Mouse (Mus musculus) midbrain, embryonic 12.5 days (tissue): ENCODE measurements around the gene Dcst1. TPM values are rescaled to one million over a fixed set of nuclear protein-coding genes. Genes with fewer than 3 reads are reported as not detected.

Experiments
- ATAC-seq: fragments of 200-750 bp; cut with Nextera tagmentation; 2 replicates; pipeline ENCODE4 v1.8.0; 2017; ENCODE audit warnings: low read depth, moderate TSS enrichment, moderate library complexity; ENCODE audit not compliant: low FRiP score
- H3K27ac ChIP-seq: fragments of 300-500 bp; sonication (generic); replicated peaks from 2 replicates; pipeline ENCODE4 v1.5.1; 2016; ENCODE audit warnings: mild to moderate bottlenecking
- H3K27me3 ChIP-seq: fragments of 300-500 bp; sonication (generic); 2 replicates; pipeline ENCODE4 v1.6.1; 2016; ENCODE audit warnings: mild to moderate bottlenecking
- H3K36me3 ChIP-seq: fragments of 300-500 bp; sonication (generic); 2 replicates; pipeline ENCODE4 v1.6.1; 2016
- H3K4me1 ChIP-seq: fragments of 300-500 bp; sonication (generic); 2 replicates; pipeline ENCODE4 v1.6.1; 2016
- H3K4me2 ChIP-seq: fragments of 300-500 bp; sonication (generic); replicated peaks from 2 replicates; pipeline ENCODE4 v1.6.1; 2016; ENCODE audit warnings: mild to moderate bottlenecking, moderate library complexity
- H3K4me3 ChIP-seq: fragments of 300-500 bp; sonication (generic); 2 replicates; pipeline ENCODE4 v1.5.1; 2016; ENCODE audit warnings: mild to moderate bottlenecking
- H3K9ac ChIP-seq: fragments of 300-500 bp; sonication (generic); replicated peaks from 2 replicates; pipeline ENCODE4 v1.6.1; 2016; ENCODE audit warnings: mild to moderate bottlenecking, moderate library complexity
- H3K9me3 ChIP-seq: fragments of 300-500 bp; sonication (generic); 2 replicates; pipeline ENCODE4 v1.6.1; 2016; ENCODE audit warnings: mild to moderate bottlenecking
- WGBS: fragments of 180-500 bp; shearing (Covaris S2); methylation state at CpG from one replicate; pipeline ENCODE4 v1.1.7; 2016; 5-methylcytosine and 5-hydroxymethylcytosine counted together
- polyA plus RNA-seq: library from polyadenylated mRNA; unstranded; fragments of >200 nt; fragmentation: Nextera tagmentation; extraction: Ambion mirVana; gene quantifications from 2 replicates; pipeline ENCODE4 v1.2.1, GENCODE M21; 2016

Dcst1 gene
- polyA plus RNA-seq, 1 experiment from 2014 or later = 0.20 TPM

DNA sequence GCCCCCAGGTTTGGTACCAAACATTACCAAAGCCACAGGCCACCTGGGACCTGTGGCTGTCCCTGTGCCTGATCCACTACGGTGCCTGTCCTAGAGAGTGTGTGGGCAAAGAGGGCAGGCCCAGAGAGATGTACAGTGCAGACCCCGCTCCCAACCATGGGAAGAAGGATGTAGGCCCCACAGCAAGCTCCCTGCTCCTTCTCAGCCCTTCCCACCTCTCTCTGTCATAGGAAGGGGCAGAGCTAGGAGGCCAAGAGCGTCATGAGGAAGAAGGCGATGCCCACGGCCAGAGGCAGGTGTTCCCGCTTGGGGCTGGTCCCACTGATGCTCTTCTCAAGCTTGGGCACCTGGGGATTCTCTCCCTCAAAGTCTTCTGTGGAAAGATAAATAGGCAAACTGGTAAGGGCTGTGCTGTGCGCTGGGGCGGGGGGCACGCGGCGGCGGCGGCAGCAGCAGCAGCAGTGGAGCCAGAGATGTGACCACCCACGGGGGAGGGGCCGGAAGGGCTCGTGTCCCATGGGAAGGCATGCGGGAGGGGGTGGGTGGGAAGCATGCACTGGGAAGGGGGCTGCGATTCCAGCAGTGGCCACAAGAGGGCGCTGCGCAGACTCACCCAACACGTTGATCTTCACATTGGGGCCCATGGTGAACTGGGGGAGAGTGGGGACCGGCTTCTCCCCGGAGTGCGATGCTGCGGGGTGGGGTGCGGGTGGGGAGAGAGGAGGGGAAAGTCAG is 49.7 kb downstream of the Dcst1 start:
- no peaks in the 10 kb centered on the region for H3K36me3 ChIP-seq
- H3K9me3 ChIP-seq = no peaks in the 10 kb centered on the region
- 5% methylated on average over 26 of the region's 26 CpGs for WGBS
- H3K27me3 ChIP-seq = peaks cover 58% of the 10 kb centered on the region
- H3K27ac ChIP-seq = no peak overlapping the region
- peaks cover 44% of the 10 kb centered on the region for H3K4me1 ChIP-seq
- H3K4me3 ChIP-seq = peak overlapping the region; percentile 36
- H3K9ac ChIP-seq = peak overlapping the region; percentile 42; the same call in 1 of the 2 replicates
- ATAC-seq = peak; percentile 34
- H3K4me2 ChIP-seq = peak overlapping the region; percentile 60

GRCm38 (mm10) chr3:89314791-89315190 is 50.3 kb downstream of the Dcst1 start:
- Histone ChIP-seq H3K4me1 (peaks cover 39% of the 10 kb centered on the region), H3K36me3 (no peaks in the 10 kb centered on the region), H3K27me3 (peaks cover 53% of the 10 kb centered on the region), H3K27ac (no peak overlapping the region), H3K9me3 (no peaks in the 10 kb centered on the region), H3K4me3 (no peak overlapping the region), H3K4me2 (peak overlapping the region; percentile 60), H3K9ac (no peak overlapping the region)
- 38% methylated on average over 2 of the region's 2 CpGs for WGBS
- ATAC-seq = no peak

DNA sequence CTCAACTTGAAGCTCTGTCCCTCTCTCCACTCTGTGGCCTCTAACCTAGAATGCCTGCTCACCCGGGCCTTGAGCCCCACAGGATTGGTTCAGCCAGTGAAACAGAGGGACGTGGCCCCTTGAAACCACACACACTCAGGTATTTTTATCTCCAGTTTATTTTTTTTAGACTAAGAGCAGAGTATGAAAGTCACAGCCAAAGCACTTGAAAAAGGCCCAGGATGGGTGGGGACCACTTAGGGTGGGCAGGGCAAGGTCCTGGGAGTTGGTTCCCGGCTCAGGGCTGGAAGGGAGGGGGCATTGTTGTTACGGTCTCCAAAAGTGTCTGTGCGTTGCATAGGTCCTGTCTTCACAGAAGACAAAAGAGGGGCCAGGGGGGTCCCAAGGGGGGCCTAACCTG is 50.7 kb downstream of the Dcst1 start:
- no peak for ATAC-seq
- peaks cover 35% of the 10 kb centered on the region for H3K4me1 ChIP-seq
- peaks cover 48% of the 10 kb centered on the region for H3K27me3 ChIP-seq
- H3K4me2 ChIP-seq = no peak overlapping the region
- no peaks in the 10 kb centered on the region for H3K9me3 ChIP-seq
- H3K4me3 ChIP-seq = no peak overlapping the region
- H3K27ac ChIP-seq = no peak overlapping the region
- H3K36me3 ChIP-seq = no peaks in the 10 kb centered on the region
- 77% methylated on average over 5 of the region's 5 CpGs for WGBS
- no peak overlapping the region for H3K9ac ChIP-seq

DNA sequence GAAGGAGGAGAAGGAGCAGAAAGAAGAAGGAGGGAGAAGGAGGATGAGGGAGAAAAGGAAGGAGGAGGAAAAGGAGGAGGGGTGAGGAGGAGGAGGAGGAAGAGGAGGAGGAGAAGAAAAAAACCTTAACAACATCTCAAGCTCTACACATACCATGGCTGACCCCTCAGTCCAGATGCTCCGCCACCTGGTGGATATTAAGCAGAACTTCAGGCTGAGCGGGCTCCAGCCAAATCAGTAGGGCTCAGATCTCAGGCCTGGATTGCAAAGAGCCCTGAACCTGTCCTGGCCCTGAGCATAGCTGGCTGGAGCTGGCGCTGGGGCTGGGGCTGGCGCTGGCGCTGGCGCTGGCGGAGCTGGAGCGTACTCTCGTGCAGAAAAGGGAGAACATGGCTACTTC is 57.0 kb downstream of the Dcst1 start:
- Histone ChIP-seq H3K4me3 (no peak overlapping the region), H3K27ac (no peak overlapping the region), H3K9ac (no peak overlapping the region; the same call in 1 of the 2 replicates), H3K4me2 (no peak overlapping the region), H3K36me3 (no peaks in the 10 kb centered on the region), H3K4me1 (no peaks in the 10 kb centered on the region), H3K27me3 (peaks cover 4% of the 10 kb centered on the region; the same call in 1 of the 2 replicates), H3K9me3 (no peaks in the 10 kb centered on the region)
- 3% methylated on average over 9 of the region's 9 CpGs for WGBS
- ATAC-seq = peak; percentile 82; the same call in 1 of the 2 replicates

DNA sequence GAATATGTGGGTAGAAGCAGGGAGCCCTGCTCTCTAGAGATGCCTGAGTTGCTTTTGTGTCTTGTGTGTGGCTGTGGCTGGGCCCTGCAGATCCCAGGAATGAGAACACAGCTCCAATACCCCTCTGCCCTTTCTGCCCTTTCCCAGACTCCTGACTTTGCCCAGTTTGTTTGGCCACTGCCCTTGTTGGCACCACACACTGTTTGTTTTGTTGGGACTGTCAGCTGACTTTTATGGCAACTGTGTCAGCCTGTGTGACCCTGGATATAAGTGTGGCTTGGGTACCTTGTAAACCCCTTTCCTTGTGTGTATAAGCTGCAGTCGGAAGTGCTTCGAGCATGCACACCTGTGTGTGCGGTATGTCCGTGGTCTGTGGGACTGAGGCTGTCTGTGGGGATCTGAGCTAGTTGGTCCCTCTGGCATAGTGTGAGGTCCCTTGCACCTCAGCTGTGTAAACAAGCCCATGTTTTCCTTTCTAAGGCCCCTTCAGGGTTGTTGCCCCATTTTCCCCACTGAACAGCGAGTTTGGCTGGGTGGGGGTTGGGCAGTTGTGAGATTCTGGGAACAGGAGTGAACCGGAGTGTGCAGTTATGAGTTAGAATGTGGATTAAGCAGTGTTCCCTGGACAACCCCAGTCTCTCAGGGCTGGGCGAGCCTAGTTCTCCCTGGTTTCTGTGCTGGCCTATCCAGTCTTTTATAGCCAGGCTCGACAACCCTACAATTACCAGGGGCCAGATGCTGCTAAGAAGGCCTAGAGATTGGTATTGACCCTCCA is 59.3 kb downstream of the Dcst1 start:
- Histone ChIP-seq H3K4me2 (no peak overlapping the region), H3K27ac (no peak overlapping the region), H3K9ac (no peak overlapping the region), H3K27me3 (peaks cover 4% of the 10 kb centered on the region), H3K9me3 (no peaks in the 10 kb centered on the region), H3K4me3 (no peak overlapping the region), H3K4me1 (no peaks in the 10 kb centered on the region), H3K36me3 (no peaks in the 10 kb centered on the region)
- no peak for ATAC-seq
- 72% methylated on average over 8 of the region's 8 CpGs for WGBS

GRCm38 (mm10) chr3:89305105-89305504 is 59.9 kb downstream of the Dcst1 start:
- no peaks in the 10 kb centered on the region for H3K36me3 ChIP-seq
- WGBS = 66% methylated on average over 4 of the region's 4 CpGs
- peaks cover 8% of the 10 kb centered on the region for H3K27me3 ChIP-seq
- H3K9me3 ChIP-seq = no peaks in the 10 kb centered on the region
- ATAC-seq = no peak
- H3K4me2 ChIP-seq = no peak overlapping the region
- H3K4me3 ChIP-seq = no peak overlapping the region
- H3K4me1 ChIP-seq = no peaks in the 10 kb centered on the region
- no peak overlapping the region for H3K27ac ChIP-seq
- H3K9ac ChIP-seq = no peak overlapping the region

DNA sequence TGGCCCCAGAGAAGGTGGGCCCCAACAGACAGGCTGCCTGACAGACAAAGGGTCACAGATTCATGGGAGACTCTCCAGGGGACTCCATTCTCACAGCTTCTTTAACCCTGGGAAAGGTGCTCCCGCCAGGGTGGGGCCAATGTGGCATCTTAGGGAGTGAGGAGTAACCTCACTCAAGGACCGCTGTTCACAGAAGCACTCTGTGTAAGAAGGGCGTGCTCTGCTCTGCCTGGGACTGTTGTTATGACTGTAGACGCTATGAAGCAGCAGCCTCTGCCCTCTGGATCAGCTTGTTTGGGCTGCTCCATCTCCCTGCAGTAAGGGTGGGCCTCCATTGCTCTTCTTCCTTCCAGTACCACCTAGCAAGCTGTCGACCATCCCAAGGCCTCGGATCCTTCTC is 60.6 kb downstream of the Dcst1 start:
- Histone ChIP-seq H3K36me3 (no peaks in the 10 kb centered on the region), H3K27me3 (peaks cover 13% of the 10 kb centered on the region), H3K9me3 (no peaks in the 10 kb centered on the region), H3K4me3 (no peak overlapping the region), H3K27ac (no peak overlapping the region), H3K4me2 (no peak overlapping the region), H3K4me1 (peaks cover 5% of the 10 kb centered on the region; the same call in 1 of the 2 replicates), H3K9ac (no peak overlapping the region)
- ATAC-seq = no peak
- 56% methylated on average over 6 of the region's 6 CpGs for WGBS

- WGBS = 66% methylated on average over 2 of the region's 2 CpGs
- H3K27me3 ChIP-seq = peaks cover 20% of the 10 kb centered on the region
- no peaks in the 10 kb centered on the region for H3K9me3 ChIP-seq
- peaks cover 7% of the 10 kb centered on the region; the same call in 1 of the 2 replicates for H3K4me1 ChIP-seq
- no peak overlapping the region for H3K9ac ChIP-seq
- H3K36me3 ChIP-seq = no peaks in the 10 kb centered on the region
- no peak for ATAC-seq
- no peak overlapping the region for H3K4me2 ChIP-seq
- no peak overlapping the region for H3K27ac ChIP-seq
- H3K4me3 ChIP-seq = no peak overlapping the region
Measured at GRCm38 (mm10) chr3:89300514-89300913, 64.5 kb downstream of the Dcst1 start.

Other genes starting within 250 kb of the Dcst1 start
- gene Pklr, start 229.1 kb downstream of the Dcst1 start, polyA plus RNA-seq = 0.26 and 0.33 TPM in 2 replicates
- gene Hcn3, start 205.1 kb downstream of the Dcst1 start, polyA plus RNA-seq = 17.1 and 22.0 TPM in 2 replicates
- gene Clk2, start 200.5 kb downstream of the Dcst1 start, polyA plus RNA-seq = 42.3 and 46.5 TPM in 2 replicates
- 94.2 and 97.1 TPM in 2 replicates for gene Scamp3, start 187.8 kb downstream of the Dcst1 start, polyA plus RNA-seq
- gene Fam189b, start 182.1 kb downstream of the Dcst1 start, polyA plus RNA-seq = 29.5 and 30.3 TPM in 2 replicates
- gene Gba, start 162.3 kb downstream of the Dcst1 start, polyA plus RNA-seq = 42.4 and 45.8 TPM in 2 replicates
- gene Thbs3, start 150.1 kb downstream of the Dcst1 start, polyA plus RNA-seq = 105 and 107 TPM in 2 replicates
- 183 and 185 TPM in 2 replicates for gene Mtx1, start 138.2 kb downstream of the Dcst1 start, polyA plus RNA-seq
- gene Muc1, start 136.2 kb downstream of the Dcst1 start, polyA plus RNA-seq = 3.8 and 5.2 TPM in 2 replicates
- 253 and 255 TPM in 2 replicates for gene Krtcap2, start 119.3 kb downstream of the Dcst1 start, polyA plus RNA-seq
- 25.1 and 25.5 TPM in 2 replicates for gene Trim46, start 118.9 kb downstream of the Dcst1 start, polyA plus RNA-seq
- 72.2 and 76.1 TPM in 2 replicates for gene Dpm3, start 105.9 kb downstream of the Dcst1 start, polyA plus RNA-seq
- gene Slc50a1, start 94.7 kb downstream of the Dcst1 start, polyA plus RNA-seq = 38.1 and 39.6 TPM in 2 replicates
- 9.5 and 11.0 TPM in 2 replicates for gene Efna1, start 84.1 kb downstream of the Dcst1 start, polyA plus RNA-seq
- 10.7 and 11.1 TPM in 2 replicates for gene Efna3, start 42.3 kb downstream of the Dcst1 start, polyA plus RNA-seq
- gene Efna4, start 27.2 kb downstream of the Dcst1 start, polyA plus RNA-seq = 16.8 and 17.3 TPM in 2 replicates
- gene Adam15, start 15.3 kb downstream of the Dcst1 start, polyA plus RNA-seq = 35.0 and 37.0 TPM in 2 replicates
- 0.22 and 0.29 TPM in 2 replicates for gene Dcst2, start 3.3 kb downstream of the Dcst1 start, polyA plus RNA-seq
- gene Zbtb7b, start 29.5 kb upstream of the Dcst1 start, polyA plus RNA-seq = 0.63 and 0.71 TPM in 2 replicates
- gene Lenep, start 37.5 kb upstream of the Dcst1 start, polyA plus RNA-seq = 1.1 and 1.5 TPM in 2 replicates
- gene Flad1, start 46.6 kb upstream of the Dcst1 start, polyA plus RNA-seq = 34.4 and 34.7 TPM in 2 replicates
- 291 and 306 TPM in 2 replicates for gene Cks1b, start 53.1 kb upstream of the Dcst1 start, polyA plus RNA-seq
- 33.0 and 43.5 TPM in 2 replicates for gene Shc1, start 53.2 kb upstream of the Dcst1 start, polyA plus RNA-seq
- gene Pygo2, start 65.0 kb upstream of the Dcst1 start, polyA plus RNA-seq = 52.5 and 58.3 TPM in 2 replicates
- 16.1 and 17.9 TPM in 2 replicates for gene Pbxip1, start 71.5 kb upstream of the Dcst1 start, polyA plus RNA-seq
- gene Pmvk, start 89.3 kb upstream of the Dcst1 start, polyA plus RNA-seq = 73.7 and 77.9 TPM in 2 replicates
- gene Kcnn3, start 154.9 kb upstream of the Dcst1 start, polyA plus RNA-seq = 1.8 and 3.0 TPM in 2 replicates